Mouse (Mus musculus) G1E (cell line): Measurements from ENCODE around the gene Slx1b.

Source experiments
- CTCF ChIP-seq: IDR thresholded peaks from 2 replicates; pipeline ENCODE4 v1.5.1; 2012; ENCODE audit warnings: low read depth, low read length, inconsistent platforms, mixed read lengths
- GATA1 ChIP-seq: IDR thresholded peaks from 2 replicates; pipeline ENCODE4 v1.6.1; 2012; ENCODE audit warnings: borderline replicate concordance, low read length, inconsistent platforms, mixed read lengths
- GATA2 ChIP-seq: IDR thresholded peaks from 2 replicates; pipeline ENCODE4 v1.6.1; 2012; ENCODE audit warnings: low read depth, low read length, inconsistent platforms, borderline replicate concordance
- POLR2AphosphoS5 ChIP-seq: IDR thresholded peaks from 2 replicates; pipeline ENCODE4 v1.6.1; 2012; ENCODE audit warnings: low read depth, low read length, inconsistent platforms; ENCODE audit not compliant: insufficient replicate concordance
- TAL1 ChIP-seq: conservative IDR thresholded peaks from 2 replicates; pipeline ENCODE4 v1.6.1; 2012; ENCODE audit warnings: low read depth, low read length, inconsistent platforms, mixed read lengths

- TF ChIP-seq TAL1 (no peak), GATA1 (no peak), CTCF (no peak), POLR2AphosphoS5 (no peak), GATA2 (no peak)
These were observed 6.2 kb upstream of the Slx1b start for GRCm38 (mm10) chr7:126701559-126702357.
